Comparison of ENCODE assay signal across 15 mouse cellular contexts in genomic region chr9:14643328-14643727, GRCm38 (mm10). TPM values are rescaled to one million over a fixed set of nuclear protein-coding genes. Genes with fewer than 3 reads are reported as not detected.
A peak's percentile ranks its signal among the peaks of the same experiment; 100 is the strongest.
DNase-seq lines count a peak whose midpoint lies in the region; ATAC-seq and TF ChIP-seq lines count a peak whose summit lies in the region.
"Had no signal": no experiment of that assay in that cellular context is flagged by ENCODE, and none has a peak within 500 bp of the region (broad histone marks: within the 10 kb centered on the region; RNA-seq: fewer than 3 reads in every experiment).

No protein-coding gene starts in this region.

- DNase-seq in gastrocnemius, adult 2 months, result no peak
- no peak for DNase-seq in gastrocnemius, adult 8-10 months (ENCODE audit: low spot score in 2 of 2)
- no peak for DNase-seq in layer of hippocampus, adult 2 months (ENCODE audit: low spot score in 2 of 2)
- no peak for DNase-seq in layer of hippocampus, postnatal 36 days
- DNase-seq in embryonic facial prominence, embryonic 11.5 days (ENCODE audit: low spot score), result peak; percentile 52
- DNase-seq in ovary, postnatal 14 days (ENCODE audit: low spot score), result no peak
- no peak for DNase-seq in right cerebral cortex, postnatal 4 days
- DNase-seq: adrenal gland, postnatal 36 days; cerebellum, adult 11 months; kidney, adult 2 months; lung, postnatal 36 days; right cerebral cortex, adult 18-20 months; thymus, postnatal 14 days had no signal

- H3K4me2 ChIP-seq in embryonic facial prominence, embryonic 11.5 days (ENCODE audit: low read depth, low read length), result no peak overlapping the region
- H3K4me2 ChIP-seq in midbrain, embryonic 12.5 days (replicated peaks), result no peak overlapping the region
- H3K4me2 ChIP-seq: liver, embryonic 11.5 days had no signal

- no peak for TF ChIP-seq CTCF in gastrocnemius, adult 2 months (IDR thresholded peaks at IDR 0.05)
- no peak for TF ChIP-seq CTCF in layer of hippocampus, adult 2 months (conservative IDR thresholded peaks at IDR 0.05)

- peak overlapping the region; percentile 88 for H3K27ac ChIP-seq in gastrocnemius, adult 2 months
- peak overlapping the region; percentile 43; the same call in 1 of the 2 replicates for H3K27ac ChIP-seq in layer of hippocampus, adult 2 months
- peak overlapping the region; percentile 76 for H3K27ac ChIP-seq in embryonic facial prominence, embryonic 11.5 days (replicated peaks; ENCODE audit: low read depth, low read length)
- H3K27ac ChIP-seq in midbrain, embryonic 12.5 days (replicated peaks), result no peak overlapping the region

- H3K27me3 ChIP-seq in embryonic facial prominence, embryonic 11.5 days (ENCODE audit: control insufficient read depth, insufficient read depth, low read length), result no peaks in the 10 kb centered on the region
- peaks cover 17% of the 10 kb centered on the region for H3K27me3 ChIP-seq in midbrain, embryonic 12.5 days

- intact Hi-C loops in gastrocnemius, adult 2 months (cut with DNase I), result no loop called here

- ATAC-seq in embryonic facial prominence, embryonic 11.5 days (replicated peaks; ENCODE audit: insufficient number of reproducible peaks, low FRiP score, low TSS enrichment, low read depth), result 0 out of 2 replicates have a peak, but pooled peaks have one; percentile 2
- ATAC-seq in midbrain, embryonic 12.5 days (ENCODE audit: low FRiP score, low read depth), result peak; percentile 31; the same call in 1 of the 2 replicates

- 54% methylated on average over 6 of the region's 6 CpGs for WGBS in embryonic facial prominence, embryonic 11.5 days
- 36% methylated on average over 6 of the region's 6 CpGs for WGBS in midbrain, embryonic 12.5 days

- H3K4me1 ChIP-seq in embryonic facial prominence, embryonic 11.5 days (ENCODE audit: control insufficient read depth, insufficient read depth, low read length), result peaks cover 8% of the 10 kb centered on the region
- H3K4me1 ChIP-seq in midbrain, embryonic 12.5 days, result peaks cover 24% of the 10 kb centered on the region

- H3K9me3 ChIP-seq in embryonic facial prominence, embryonic 11.5 days (replicated peaks; ENCODE audit: control insufficient read depth, low read length), result no peaks in the 10 kb centered on the region
- H3K9me3 ChIP-seq in midbrain, embryonic 12.5 days, result no peaks in the 10 kb centered on the region

- no peaks in the 10 kb centered on the region for H3K36me3 ChIP-seq in embryonic facial prominence, embryonic 11.5 days (replicated peaks; ENCODE audit: control insufficient read depth, insufficient read depth, low read depth, low read length)
- H3K36me3 ChIP-seq in midbrain, embryonic 12.5 days, result no peaks in the 10 kb centered on the region

- H3K9ac ChIP-seq in embryonic facial prominence, embryonic 11.5 days (replicated peaks; ENCODE audit: low read length), result no peak overlapping the region
- no peak overlapping the region for H3K9ac ChIP-seq in midbrain, embryonic 12.5 days (replicated peaks)

- peak overlapping the region; percentile 11; the same call in 1 of the 2 replicates for H3K4me3 ChIP-seq in gastrocnemius, adult 2 months
- H3K4me3 ChIP-seq in layer of hippocampus, adult 2 months, result no peak overlapping the region
- H3K4me3 ChIP-seq in embryonic facial prominence, embryonic 11.5 days (ENCODE audit: low read depth, low read length), result no peak overlapping the region
- H3K4me3 ChIP-seq in midbrain, embryonic 12.5 days, result no peak overlapping the region

RNA-seq across cellular contexts. Expression of gene Amotl1, which starts 1.5 kb away (rescaled TPM):
- total RNA-seq in gastrocnemius, adult 2 months (2021), result 100 to 1,000 TPM; 397 to 399 TPM
- total RNA-seq in gastrocnemius, adult 8-10 months (2022), result 100 to 1,000 TPM; 324 to 412 (median 352) TPM
- 10 to 100 TPM; 11.8 to 15.8 TPM for total RNA-seq in layer of hippocampus, adult 2 months (2021)
- total RNA-seq in layer of hippocampus, postnatal 36 days (2021), result 10 to 100 TPM; 14.3 to 16.1 TPM
- polyA plus RNA-seq in embryonic facial prominence, embryonic 11.5 days (2014; fragmentation: Nextera tagmentation; extraction: Ambion mirVana), result 28.3 and 28.6 TPM in 2 replicates
- polyA plus RNA-seq in midbrain, embryonic 12.5 days (2016; fragmentation: Nextera tagmentation; extraction: Ambion mirVana), result 14.6 and 15.7 TPM in 2 replicates

Comparison
In these comparisons a context has a peak if more than half of its experiments do, and no peak if none do; other contexts are left out.
1. RNA of gene Amotl1, which starts 1.5 kb away (total RNA-seq): 397 to 399 TPM in gastrocnemius, adult 2 months and 324 to 412 TPM in gastrocnemius, adult 8-10 months; 14.3 to 16.1 TPM in layer of hippocampus, postnatal 36 days and 11.8 to 15.8 TPM in layer of hippocampus, adult 2 months; every median in the first group is over 10 times any median in the second.